Mouse (Mus musculus) embryonic facial prominence, embryonic 14.5 days (tissue): ENCODE measurements at regions not wholly inside any gene's neighbourhood (a gene's known extent, or its start where the extent isn't known, plus 50 kb on each side); places are given as distances from the start of the nearest gene placed in this dataset.
A peak's percentile ranks its signal among the peaks of the same experiment; 100 is the strongest.

ENCODE experiments used
- ATAC-seq: fragments of 200-750 bp; cut with Nextera tagmentation; 2 replicates; pipeline ENCODE4 v1.8.0; 2017; ENCODE audit warnings: low read depth, moderate number of reproducible peaks, moderate TSS enrichment
- DNase-seq: peaks from one replicate; pipeline ENCODE4 v3.0.0-alpha.2; 2015; ENCODE audit warnings: low spot score
- H3K27ac ChIP-seq: fragments of 300-500 bp; sonication (generic); replicated peaks from 2 replicates; pipeline ENCODE4 v1.5.1; 2014; ENCODE audit warnings: low read depth, mild to moderate bottlenecking, low read length, moderate library complexity
- H3K27me3 ChIP-seq: fragments of 300-500 bp; sonication (generic); replicated peaks from 2 replicates; pipeline ENCODE4 v1.6.1; 2014; ENCODE audit warnings: low read length; ENCODE audit not compliant: control insufficient read depth, insufficient read depth
- H3K36me3 ChIP-seq: fragments of 300-500 bp; sonication (generic); 2 replicates; pipeline ENCODE4 v1.6.1; 2014; ENCODE audit warnings: low read length, mixed read lengths; ENCODE audit not compliant: control insufficient read depth, insufficient read depth
- H3K4me1 ChIP-seq: fragments of 300-500 bp; sonication (generic); 2 replicates; pipeline ENCODE4 v1.6.1; 2014; ENCODE audit warnings: antibody characterized with exemption, low read length; ENCODE audit not compliant: control insufficient read depth, insufficient read depth
- H3K4me2 ChIP-seq: fragments of 300-500 bp; sonication (generic); 2 replicates; pipeline ENCODE4 v1.6.1; 2014; ENCODE audit warnings: low read depth, mild to moderate bottlenecking, low read length, moderate library complexity, mixed read lengths
- H3K4me3 ChIP-seq: fragments of 300-500 bp; sonication (generic); 2 replicates; pipeline ENCODE4 v1.5.1; 2014; ENCODE audit warnings: low read depth, mild to moderate bottlenecking, low read length
- H3K9ac ChIP-seq: fragments of 300-500 bp; sonication (generic); 2 replicates; pipeline ENCODE4 v1.6.1; 2014; ENCODE audit warnings: low read depth, mild to moderate bottlenecking, low read length, moderate library complexity, mixed read lengths
- H3K9me3 ChIP-seq: fragments of 300-500 bp; sonication (generic); 2 replicates; pipeline ENCODE4 v1.6.1; 2016; ENCODE audit warnings: low read length; ENCODE audit not compliant: control insufficient read depth
- WGBS: fragments of 180-500 bp; shearing (Covaris S2); extraction: QIAGEN DNeasy Blood & Tissue Kit; methylation state at CpG from one replicate; pipeline ENCODE4 v1.1.7; 2014; 5-methylcytosine and 5-hydroxymethylcytosine counted together

GRCm38 (mm10) chr3:123852889-123853288, 162.2 kb upstream of the Ndst3 start:
- H3K9me3 ChIP-seq: no peaks in the 10 kb centered on the region
- no peak for ATAC-seq
- H3K36me3 ChIP-seq: no peaks in the 10 kb centered on the region
- H3K27me3 ChIP-seq: no peaks in the 10 kb centered on the region
- H3K9ac ChIP-seq: no peak overlapping the region
- 81% methylated on average over 3 of the region's 3 CpGs for WGBS
- H3K4me3 ChIP-seq: no peak overlapping the region
- H3K27ac ChIP-seq: no peak overlapping the region
- no peak overlapping the region for H3K4me2 ChIP-seq
- H3K4me1 ChIP-seq: no peaks in the 10 kb centered on the region
- DNase-seq: no peak

- no peak overlapping the region for H3K27ac ChIP-seq
- ATAC-seq: no peak
- no peaks in the 10 kb centered on the region for H3K36me3 ChIP-seq
- DNase-seq: no peak
- H3K9ac ChIP-seq: no peak overlapping the region
- no peaks in the 10 kb centered on the region for H3K4me1 ChIP-seq
- no peak overlapping the region for H3K4me2 ChIP-seq
- no peak overlapping the region for H3K4me3 ChIP-seq
- 86% methylated on average over 2 of the region's 2 CpGs for WGBS
- no peaks in the 10 kb centered on the region for H3K27me3 ChIP-seq
- no peaks in the 10 kb centered on the region for H3K9me3 ChIP-seq
Observed at GRCm38 (mm10) chr3:123873709-123874108, 183.1 kb upstream of the Ndst3 start.

GRCm38 (mm10) chr3:123893691-123894090, 203.0 kb upstream of the Ndst3 start:
- no peak overlapping the region for H3K4me2 ChIP-seq
- peaks cover 3% of the 10 kb centered on the region; the same call in 1 of the 2 replicates for H3K4me1 ChIP-seq
- no peak overlapping the region for H3K9ac ChIP-seq
- no peaks in the 10 kb centered on the region for H3K36me3 ChIP-seq
- 30% methylated on average over 3 of the region's 3 CpGs for WGBS
- H3K27ac ChIP-seq: no peak overlapping the region
- no peaks in the 10 kb centered on the region for H3K27me3 ChIP-seq
- H3K9me3 ChIP-seq: no peaks in the 10 kb centered on the region
- peak; percentile 27 for DNase-seq
- ATAC-seq: peak; percentile 80; the same call in 1 of the 2 replicates
- H3K4me3 ChIP-seq: no peak overlapping the region

- ATAC-seq (0 out of 2 replicates have a peak, but pooled peaks have one; percentile 47), DNase-seq (peak; percentile 34)
- H3K27me3 ChIP-seq: no peaks in the 10 kb centered on the region
- 28% methylated on average over 9 of the region's 9 CpGs for WGBS
- H3K9ac ChIP-seq: no peak overlapping the region
- no peaks in the 10 kb centered on the region for H3K9me3 ChIP-seq
- H3K4me2 ChIP-seq: no peak overlapping the region
- H3K27ac ChIP-seq: no peak overlapping the region
- peaks cover 6% of the 10 kb centered on the region; the same call in 1 of the 2 replicates for H3K4me1 ChIP-seq
- H3K4me3 ChIP-seq: no peak overlapping the region
- H3K36me3 ChIP-seq: no peaks in the 10 kb centered on the region
Observed at GRCm38 (mm10) chr3:123905928-123906721, 215.5 kb upstream of the Ndst3 start.

- no peaks in the 10 kb centered on the region for H3K27me3 ChIP-seq
- H3K4me3 ChIP-seq: no peak overlapping the region
- no peaks in the 10 kb centered on the region for H3K4me1 ChIP-seq
- no peaks in the 10 kb centered on the region for H3K36me3 ChIP-seq
- no peak overlapping the region for H3K4me2 ChIP-seq
- H3K9me3 ChIP-seq: no peaks in the 10 kb centered on the region
- WGBS: 80% methylated on average over 3 of the region's 3 CpGs
- H3K27ac ChIP-seq: no peak overlapping the region
- DNase-seq: no peak
- no peak for ATAC-seq
- no peak overlapping the region for H3K9ac ChIP-seq
Observed at GRCm38 (mm10) chr3:123918140-123918539, 227.5 kb upstream of the Ndst3 start.

- H3K27ac ChIP-seq: no peak overlapping the region
- WGBS: 77% methylated on average over 6 of the region's 6 CpGs
- H3K36me3 ChIP-seq: no peaks in the 10 kb centered on the region
- no peak overlapping the region for H3K4me2 ChIP-seq
- no peaks in the 10 kb centered on the region for H3K9me3 ChIP-seq
- DNase-seq: no peak
- no peak for ATAC-seq
- no peak overlapping the region for H3K9ac ChIP-seq
- H3K4me3 ChIP-seq: no peak overlapping the region
- H3K27me3 ChIP-seq: no peaks in the 10 kb centered on the region
- H3K4me1 ChIP-seq: no peaks in the 10 kb centered on the region
Observed at GRCm38 (mm10) chr3:123952121-123952520, 261.5 kb upstream of the Ndst3 start.

- ATAC-seq (no peak), DNase-seq (no peak)
- Histone ChIP-seq H3K36me3 (no peaks in the 10 kb centered on the region), H3K4me3 (no peak overlapping the region), H3K4me1 (no peaks in the 10 kb centered on the region), H3K27ac (no peak overlapping the region), H3K9me3 (no peaks in the 10 kb centered on the region), H3K4me2 (no peak overlapping the region), H3K27me3 (no peaks in the 10 kb centered on the region), H3K9ac (no peak overlapping the region)
- 75% methylated on average over 3 of the region's 3 CpGs for WGBS
Observed at GRCm38 (mm10) chr3:123967373-123967772, 276.7 kb upstream of the Ndst3 start.

GRCm38 (mm10) chr3:123972367-123972766, 281.7 kb upstream of the Ndst3 start:
- H3K4me2 ChIP-seq: no peak overlapping the region
- H3K9ac ChIP-seq: no peak overlapping the region
- H3K27me3 ChIP-seq: no peaks in the 10 kb centered on the region
- H3K27ac ChIP-seq: no peak overlapping the region
- H3K9me3 ChIP-seq: no peaks in the 10 kb centered on the region
- H3K36me3 ChIP-seq: no peaks in the 10 kb centered on the region
- ATAC-seq (no peak), DNase-seq (no peak)
- H3K4me3 ChIP-seq: no peak overlapping the region
- H3K4me1 ChIP-seq: no peaks in the 10 kb centered on the region
- WGBS: 81% methylated on average over 3 of the region's 3 CpGs
